Mouse (Mus musculus) frontal cortex, postnatal 14 days (tissue): ENCODE measurements at regions not wholly inside any gene's neighbourhood (a gene's known extent, or its start where the extent isn't known, plus 50 kb on each side); places are given as distances from the start of the nearest gene placed in this dataset.

Experiments used
- DNase-seq, 2 experiments: peaks; one replicate each; pipeline ENCODE4 v3.0.0; 2022; ENCODE audit warnings: low spot score in 2 of 2

GRCm38 (mm10) chrX:11983276-11983675 lies 176.9 kb downstream of the Bcor start:
- DNase-seq, result no peak
